Mouse (Mus musculus) cerebral cortex, adult 2 months (tissue): ENCODE data around the gene Xndc1.

Experiments
- WGBS: fragments of 180-500 bp; shearing (Covaris S2); methylation state at CpG from one replicate; pipeline ENCODE4 v1.1.7; 2018; 5-methylcytosine and 5-hydroxymethylcytosine counted together

Xndc1 gene

DNA sequence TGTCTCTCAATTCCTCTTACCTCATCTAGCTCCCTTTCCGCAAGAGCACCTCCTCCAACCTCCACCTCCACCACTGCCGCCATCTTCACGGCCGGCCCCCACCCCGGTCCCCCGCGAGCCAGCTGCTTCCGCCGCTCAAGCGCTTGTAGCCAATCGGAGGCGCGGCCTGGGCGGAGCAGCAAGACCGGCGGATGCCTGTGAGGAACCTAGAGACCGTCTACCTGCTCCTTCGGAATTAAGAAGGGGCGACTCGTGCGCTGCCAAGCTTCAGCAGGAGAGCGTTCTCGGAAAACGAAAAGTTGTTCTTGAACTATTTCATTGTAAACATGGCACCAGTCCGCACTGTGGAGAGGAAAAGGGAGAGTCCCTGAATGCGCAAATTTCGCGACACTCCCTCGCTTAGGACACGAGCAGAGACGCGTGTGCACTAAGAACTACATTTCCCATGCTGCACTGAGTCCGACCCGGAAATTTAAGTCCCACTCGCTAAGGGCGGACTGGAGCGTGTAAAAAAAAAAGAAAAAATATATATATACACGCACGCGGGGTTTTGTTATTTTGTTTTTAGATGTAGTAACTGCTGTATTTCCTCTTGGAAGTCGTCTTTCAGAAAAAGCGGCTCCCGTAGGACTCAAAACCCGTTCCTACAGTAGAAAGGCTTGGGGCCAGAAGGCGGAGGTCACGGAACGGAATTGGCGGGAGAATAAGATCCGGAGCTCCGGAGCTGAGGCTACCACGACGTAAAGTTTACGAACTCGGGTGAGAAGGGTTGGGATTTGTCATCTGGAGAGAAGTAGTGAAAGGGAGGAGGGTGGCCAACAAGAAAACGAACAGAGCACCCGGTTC, at the start of gene Xndc1, which contains the start of the genes Rnf121 and Xntrpc:
Xndc1 (plus strand) TSS at position 466 of the 846 bp plus-strand sequence.
Rnf121 (minus strand) TSS at position 424 of the 846 bp plus-strand sequence.
Xntrpc (plus strand) TSS at position 668 of the 846 bp plus-strand sequence.
- WGBS: under 1% methylated on average over 56 of the region's 56 CpGs

DNA sequence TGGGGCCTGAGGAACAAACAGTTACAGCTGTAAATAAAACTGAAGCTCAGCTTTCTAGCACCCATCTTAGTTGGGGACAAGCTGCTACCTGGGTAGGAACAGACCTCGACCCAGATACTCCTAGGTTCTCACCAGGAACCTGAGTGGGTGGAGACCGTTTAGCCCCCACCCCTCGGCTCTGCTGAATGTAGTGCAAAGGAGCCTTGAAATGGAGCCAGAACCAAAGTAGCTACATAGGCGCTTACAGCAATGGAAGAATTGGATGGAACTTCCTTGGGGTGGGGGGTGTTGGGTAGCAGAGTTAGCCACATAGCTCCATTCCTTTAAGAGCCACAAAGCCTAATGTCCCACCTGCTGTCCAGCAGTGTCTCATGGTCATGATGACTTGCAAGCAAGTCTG, 48.4 kb upstream of the Xndc1 start:
- WGBS: 45% methylated on average over 4 of the region's 4 CpGs

DNA sequence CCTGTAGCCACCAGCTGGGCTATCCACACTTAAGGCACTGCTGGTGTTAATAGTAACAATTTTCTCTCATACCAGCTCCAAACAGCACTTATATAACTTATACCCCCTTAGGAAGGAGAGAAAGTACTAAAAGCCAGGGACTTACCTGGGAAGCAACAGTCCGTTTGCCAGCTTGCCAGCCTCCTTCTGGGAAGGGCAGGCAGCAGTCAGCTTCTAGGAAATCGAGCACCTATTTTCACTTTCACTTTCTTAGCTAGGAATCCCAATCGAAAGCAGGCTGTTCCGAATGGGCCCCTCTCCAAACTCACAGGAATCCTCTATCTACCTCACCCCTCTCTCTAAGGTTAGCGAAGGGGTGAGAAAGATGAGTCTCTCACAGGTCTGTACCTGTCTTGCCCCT, 47.9 kb upstream of the Xndc1 start:
- WGBS: 56% methylated on average over 5 of the region's 5 CpGs

DNA sequence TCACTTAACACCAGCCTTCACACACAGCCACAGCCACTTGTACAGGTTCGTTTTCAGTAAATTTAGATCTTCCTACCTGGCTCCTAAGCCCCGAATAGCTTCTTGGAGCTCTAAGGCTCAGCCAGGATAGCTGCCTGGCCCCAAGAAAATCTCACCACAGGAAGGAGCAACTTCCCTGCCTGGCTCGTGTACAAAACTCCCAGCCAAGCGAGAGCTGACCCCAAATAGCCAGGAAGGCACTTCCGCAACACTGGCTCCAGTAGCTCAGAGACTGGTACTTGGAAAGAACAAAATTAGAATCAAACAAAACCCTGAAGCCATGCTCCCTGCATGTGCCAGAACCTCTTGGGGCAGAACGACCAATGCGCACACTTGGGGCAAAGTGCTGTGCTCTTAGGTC, 47.3 kb upstream of the Xndc1 start:
- WGBS: 45% methylated on average over 7 of the region's 7 CpGs

DNA sequence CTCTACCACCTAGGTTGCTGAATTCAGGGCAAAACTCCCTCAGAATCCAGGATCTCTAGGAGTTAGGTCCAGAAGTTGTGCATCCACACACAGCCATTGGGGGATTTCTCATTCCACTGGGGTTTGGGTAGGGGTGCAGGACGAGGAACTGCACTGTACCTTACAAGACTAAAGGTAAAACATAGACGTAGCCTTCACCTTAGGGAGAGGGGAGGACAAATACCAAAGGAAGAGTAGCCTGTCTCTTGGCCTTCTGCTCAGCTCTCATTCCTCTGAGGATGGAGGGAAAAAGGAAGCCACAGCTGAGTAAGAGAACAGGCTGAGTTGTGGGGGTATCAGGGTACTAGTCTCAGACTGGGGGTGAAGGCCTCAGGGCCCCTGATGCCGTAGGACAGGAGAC, 46.7 kb upstream of the Xndc1 start, which contains the start of gene Il18bp:
Il18bp (minus strand) TSS at position 101 of the 400 bp plus-strand sequence.
- WGBS: 93% methylated on average over 3 of the region's 3 CpGs

DNA sequence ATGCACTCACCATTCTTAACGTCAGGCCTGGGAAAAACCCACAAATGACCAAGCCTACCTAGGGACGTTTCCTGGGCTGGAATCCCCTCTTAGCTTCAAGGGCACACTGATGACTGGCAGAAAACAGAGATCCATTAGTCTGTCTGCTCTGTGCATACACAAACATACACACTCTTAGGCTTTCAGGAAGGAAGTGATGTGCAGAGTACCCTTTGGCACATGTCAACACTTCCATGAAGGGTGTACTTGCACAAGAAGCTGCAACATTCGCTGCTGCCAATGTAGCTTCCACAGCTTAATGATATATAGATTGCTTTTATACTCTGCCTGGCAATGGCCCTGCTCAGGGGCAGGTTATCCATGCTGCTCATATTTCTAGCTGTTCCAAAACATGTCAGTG, 45.9 kb upstream of the Xndc1 start:
- WGBS: 59% methylated on average over 3 of the region's 3 CpGs

DNA sequence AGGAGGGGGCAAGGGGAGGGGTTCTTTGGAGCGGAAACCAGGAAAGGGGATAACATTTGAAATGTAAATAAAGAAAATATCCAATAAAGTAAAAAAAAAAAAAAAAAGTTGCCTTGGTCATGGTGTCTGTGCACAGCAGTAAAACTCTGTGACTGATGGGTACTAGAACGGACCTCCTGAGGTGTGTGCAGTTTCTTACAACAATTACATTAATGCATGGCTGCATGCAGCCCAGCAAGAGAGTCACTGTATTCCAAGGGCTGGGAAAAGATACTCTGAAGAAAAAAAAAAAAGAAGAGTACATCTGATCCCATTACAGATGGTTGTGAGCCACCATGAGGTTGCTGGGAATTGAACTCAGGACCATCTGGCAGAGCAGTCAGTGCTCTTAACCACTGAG, 44.4 kb upstream of the Xndc1 start:
- 96% methylated on average over 2 of the region's 2 CpGs for WGBS

DNA sequence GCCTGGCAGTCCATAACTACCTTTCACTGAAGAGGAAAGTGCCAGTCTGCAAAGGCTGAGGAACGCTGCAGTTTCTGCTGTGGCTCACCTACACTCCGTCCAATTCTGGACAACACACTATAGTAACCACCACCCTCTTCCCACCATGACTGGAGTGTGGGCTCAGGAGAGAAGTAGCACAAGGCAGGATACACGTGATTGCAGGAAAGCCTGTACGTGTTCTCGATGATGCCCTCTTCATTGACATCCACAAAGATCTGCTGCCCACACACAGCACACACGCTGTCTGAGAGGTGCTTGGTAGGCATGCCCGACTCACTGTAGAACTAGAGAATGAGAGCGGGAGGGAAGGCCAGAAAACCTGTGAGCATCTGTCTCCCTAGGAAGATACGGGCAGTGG, 41.5 kb upstream of the Xndc1 start:
- WGBS: 59% methylated on average over 9 of the region's 9 CpGs

DNA sequence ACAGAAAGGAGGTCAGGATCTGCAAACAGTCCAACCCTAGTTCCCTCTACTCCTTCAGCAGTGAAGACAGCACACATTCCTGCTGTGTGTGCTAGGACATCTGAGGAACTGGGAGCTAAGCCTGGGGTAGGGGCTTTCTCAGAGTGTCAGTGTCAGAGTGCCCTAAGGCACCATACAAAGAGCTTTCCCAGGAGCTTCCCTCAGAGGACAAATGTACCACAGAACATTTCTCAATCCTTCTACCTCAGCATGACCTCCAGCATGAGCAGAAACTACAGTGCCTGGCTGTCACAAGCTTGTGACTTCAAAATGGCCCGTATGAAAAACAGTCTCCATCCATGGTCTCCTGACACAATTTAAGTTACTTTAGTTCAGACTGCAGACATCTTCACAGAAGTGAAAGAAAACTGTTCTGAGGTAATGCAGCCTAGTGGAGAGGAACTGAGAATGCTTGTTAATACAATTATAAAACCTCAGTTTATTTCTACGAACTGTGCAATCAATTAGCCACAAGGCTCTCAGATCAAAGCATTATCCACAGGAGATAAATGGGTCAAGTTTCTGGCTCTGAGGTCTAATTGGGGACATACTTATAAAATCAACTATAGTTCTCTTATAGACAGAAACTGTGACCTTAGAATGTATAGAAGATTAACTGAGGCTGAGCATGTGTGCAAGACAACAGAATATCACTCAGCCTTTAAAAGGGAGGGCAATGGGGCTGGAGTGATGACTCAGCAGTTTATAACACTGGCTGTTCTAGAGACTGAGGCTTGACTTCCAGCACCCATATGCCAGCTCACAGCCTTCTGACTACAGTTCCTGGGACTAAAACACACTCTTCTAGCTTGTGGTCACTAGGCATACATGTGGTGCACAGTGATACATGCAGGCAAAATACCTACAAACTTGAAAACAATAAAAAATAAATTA, 39.9 kb upstream of the Xndc1 start:
- WGBS: 70% methylated on average over 2 of the region's 2 CpGs

DNA sequence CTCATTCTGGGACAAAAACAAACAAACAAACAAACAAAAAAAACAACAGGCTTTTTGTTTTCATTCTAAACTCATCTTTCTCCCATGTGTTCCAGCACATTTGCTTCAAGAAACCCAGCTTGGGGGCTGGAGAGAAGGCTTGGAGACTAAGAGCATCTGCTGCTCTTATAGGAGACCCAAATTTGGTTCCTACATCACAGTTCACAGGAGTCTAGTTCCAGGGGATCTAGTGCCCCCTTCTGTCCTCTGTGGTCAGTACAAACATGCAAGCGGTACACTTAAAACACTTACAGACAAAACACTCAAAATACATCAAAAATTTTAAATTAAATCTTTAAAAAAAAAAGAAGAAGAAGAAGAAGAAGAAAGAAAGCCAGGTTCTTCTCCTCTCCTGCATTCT, 30.4 kb upstream of the Xndc1 start:
- 76% methylated on average over 1 of the region's 1 CpGs for WGBS

DNA sequence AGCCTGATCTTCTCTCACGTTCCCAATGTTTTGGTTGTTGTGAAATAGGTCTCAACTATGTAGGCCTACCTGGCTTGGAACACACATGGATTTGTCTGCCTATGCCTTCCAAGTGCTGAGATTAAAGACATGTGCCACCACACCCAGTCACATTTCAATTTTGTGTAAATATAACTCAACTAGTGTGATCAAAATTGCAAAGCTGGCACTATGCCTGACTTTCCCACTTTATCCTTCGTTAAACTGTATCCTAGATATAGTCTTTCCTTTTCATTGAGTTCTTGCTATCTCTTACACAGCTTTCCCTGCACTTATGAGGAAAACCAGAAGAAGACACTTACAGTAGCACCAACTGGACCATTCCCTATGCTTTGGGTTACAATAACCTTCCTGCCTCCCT, 29.8 kb upstream of the Xndc1 start:
- 48% methylated on average over 2 of the region's 2 CpGs for WGBS

DNA sequence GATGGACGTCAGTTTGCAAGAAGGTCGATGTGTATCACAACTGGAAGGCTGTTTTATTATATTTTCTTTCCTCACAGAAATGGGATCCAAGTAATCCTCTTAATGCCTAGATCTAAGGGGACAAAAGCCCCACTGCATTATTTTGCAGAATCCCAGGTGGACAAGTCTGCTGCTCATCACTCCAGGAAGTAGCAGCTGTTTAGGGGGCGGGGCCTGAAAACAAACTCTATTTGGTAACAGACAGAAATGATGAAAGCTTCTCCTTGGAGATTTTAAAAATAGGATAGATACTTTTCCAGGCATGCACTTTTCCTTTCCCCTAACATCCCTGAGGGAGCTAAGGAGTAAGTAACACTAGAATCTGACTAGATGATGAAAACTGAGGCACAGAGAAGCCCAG, 28.0 kb upstream of the Xndc1 start:
- 83% methylated on average over 3 of the region's 3 CpGs for WGBS

DNA sequence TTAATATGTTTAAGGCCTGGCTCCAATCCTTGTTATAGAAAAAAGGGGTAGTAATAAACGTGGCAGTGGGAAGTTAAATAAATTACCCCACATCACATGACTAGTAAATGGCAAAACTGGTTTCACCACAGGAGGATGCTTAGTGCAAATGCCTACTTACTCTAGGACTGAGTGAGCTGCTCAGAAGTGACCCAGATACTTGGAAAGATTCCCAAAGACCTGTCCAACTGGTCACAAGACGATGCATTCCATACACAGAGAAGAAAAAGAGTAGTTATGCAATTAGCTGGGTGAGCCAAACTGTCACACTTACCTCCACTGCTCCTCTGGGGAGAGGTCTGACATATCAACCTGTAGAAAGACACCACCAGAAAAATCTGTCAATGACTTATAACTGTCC, 23.0 kb upstream of the Xndc1 start:
- 59% methylated on average over 2 of the region's 2 CpGs for WGBS

DNA sequence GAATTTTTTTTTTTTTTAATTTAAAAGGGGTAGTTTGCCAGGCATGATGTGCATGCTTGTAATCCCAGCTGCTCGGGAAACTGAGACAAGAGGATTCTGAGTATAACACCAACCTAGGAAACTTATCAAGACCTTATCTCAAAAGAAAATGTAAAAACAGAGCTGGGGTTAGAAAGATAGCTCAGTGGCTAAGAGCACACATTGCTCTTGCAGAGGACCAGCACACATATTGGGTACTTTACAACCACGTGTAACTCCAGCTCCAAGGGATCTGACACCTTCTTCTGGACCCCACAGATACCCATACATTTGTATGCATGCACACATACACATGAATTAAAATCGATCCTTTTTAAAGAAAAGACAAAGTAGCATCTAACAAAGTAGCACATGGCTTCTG, 4.0 kb upstream of the Xndc1 start:
- WGBS: 81% methylated on average over 3 of the region's 3 CpGs

DNA sequence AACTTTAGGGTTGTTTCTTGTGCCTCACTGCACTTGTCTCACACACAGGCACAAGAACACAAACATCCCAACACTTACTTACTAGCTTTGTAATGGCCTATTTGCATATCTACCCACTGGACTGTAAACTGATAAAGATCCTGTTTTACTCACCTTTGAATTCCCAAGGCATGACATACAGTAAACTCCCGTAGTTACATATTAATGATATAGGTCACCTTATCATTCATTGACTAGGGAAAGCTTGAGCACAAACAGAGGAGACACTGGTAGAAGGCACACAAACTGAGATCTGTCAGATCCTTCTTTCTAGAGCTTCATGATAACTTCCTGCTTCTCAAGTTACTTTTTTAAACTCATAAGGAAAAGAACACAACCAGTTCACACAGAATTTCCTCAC, 3.1 kb upstream of the Xndc1 start:
- 70% methylated on average over 1 of the region's 1 CpGs for WGBS

DNA sequence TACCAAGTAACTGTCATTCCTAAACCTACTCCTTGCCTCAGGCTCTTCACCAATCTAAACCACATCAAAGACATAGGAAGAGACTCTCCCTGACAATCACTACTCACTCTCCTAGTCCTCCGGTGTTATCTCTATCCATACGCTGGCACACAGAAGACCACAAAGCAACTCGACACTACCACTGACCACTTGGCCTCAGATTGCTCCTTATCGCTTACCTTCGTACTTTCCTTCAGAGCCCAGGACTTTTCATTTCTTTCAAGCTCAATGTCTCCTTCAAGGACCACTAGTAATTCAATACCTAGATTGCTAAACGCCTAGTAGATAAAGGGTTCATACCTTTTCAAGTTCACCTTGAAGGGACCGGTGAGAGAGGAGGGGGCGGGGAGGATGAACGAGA, 1.4 kb upstream of the Xndc1 start:
- 88% methylated on average over 9 of the region's 9 CpGs for WGBS

DNA sequence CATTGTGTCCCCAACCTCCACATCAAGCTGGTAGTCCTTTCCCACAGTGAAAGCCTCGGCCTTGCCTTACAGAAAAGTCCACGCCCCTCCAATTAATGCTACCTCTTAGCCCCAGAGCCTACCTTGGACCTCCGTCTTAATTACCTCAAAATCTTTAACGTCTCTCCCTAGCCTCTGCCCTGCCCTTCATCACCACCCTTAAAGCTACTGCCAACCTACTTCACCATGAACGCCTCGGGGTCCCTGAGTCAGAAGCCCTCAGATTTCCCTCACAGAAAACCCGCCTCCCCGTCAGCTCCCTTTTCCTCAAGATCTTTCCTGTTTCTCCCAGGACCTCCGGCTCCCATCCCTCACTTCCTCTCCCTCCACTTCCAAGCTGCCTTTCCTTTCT, 661 bp upstream of the Xndc1 start:
- under 1% methylated on average over 9 of the region's 9 CpGs for WGBS

DNA sequence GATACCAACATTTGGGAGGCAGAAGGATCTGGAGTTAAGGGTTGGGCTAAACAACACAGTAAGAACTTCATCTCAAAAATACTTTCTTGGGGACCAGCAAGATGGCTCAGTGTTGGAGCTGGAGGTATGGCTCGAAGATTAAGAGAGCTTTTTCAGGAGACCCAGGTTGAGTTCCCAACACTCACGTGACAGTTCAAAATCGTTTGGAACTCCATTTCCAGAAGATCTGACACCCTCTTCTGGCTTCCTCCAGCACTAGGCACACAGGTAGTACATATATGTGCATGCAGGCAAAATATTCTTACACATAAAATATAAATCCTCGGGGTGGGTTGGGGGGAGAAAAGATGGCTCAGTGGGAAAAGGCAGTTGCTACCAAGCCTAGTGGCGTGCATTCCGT, 1.1 kb downstream of the Xndc1 start:
- WGBS: 67% methylated on average over 6 of the region's 6 CpGs

DNA sequence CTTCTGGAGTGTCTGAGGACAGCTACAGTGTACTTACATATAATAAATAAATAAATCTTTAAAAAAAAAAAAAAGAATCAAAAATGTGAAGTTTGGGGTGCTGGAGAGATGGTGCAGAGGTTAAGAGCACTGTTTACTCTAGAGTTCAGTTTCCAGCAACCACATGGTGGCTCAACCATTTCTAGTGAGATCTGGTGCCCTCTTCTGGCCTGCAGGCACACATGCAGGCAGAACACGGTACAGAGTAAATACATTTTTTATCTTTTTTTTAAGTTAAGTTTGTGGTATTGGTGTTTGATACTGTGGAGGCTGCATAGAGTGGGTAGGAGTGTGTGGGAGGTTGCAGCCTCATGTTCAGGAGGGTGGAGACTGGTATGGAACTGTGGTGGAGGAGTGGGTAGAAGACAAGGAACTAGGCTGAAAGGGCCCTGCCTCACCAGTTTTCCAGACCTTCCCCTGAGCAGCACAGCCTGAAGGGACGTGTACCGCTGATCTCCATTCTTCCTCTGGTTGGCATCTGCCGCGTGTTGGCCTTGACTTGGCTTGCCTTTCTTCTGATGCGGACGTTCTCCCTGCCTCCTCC, 11.5 kb downstream of the Xndc1 start:
- 73% methylated on average over 7 of the region's 7 CpGs for WGBS

DNA sequence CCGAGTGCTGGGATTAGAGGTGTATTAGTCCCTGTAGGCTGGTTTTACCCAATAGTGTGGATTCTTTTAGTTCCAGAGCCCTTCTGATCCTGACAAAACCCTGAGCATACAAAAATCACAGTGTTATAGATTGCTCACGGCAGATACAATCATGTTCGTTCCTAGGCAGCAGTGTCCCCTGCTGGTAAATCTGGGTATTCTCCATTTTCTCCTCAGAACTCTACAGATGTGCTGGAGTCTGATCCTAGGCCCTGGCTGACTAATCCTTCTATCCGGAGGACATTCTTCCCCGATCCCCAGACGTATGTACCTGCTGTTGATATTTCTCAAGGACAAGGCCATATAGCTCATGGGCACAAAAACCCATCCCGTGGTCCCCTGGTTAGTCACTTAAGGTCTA, 13.2 kb downstream of the Xndc1 start:
- 61% methylated on average over 7 of the region's 7 CpGs for WGBS

DNA sequence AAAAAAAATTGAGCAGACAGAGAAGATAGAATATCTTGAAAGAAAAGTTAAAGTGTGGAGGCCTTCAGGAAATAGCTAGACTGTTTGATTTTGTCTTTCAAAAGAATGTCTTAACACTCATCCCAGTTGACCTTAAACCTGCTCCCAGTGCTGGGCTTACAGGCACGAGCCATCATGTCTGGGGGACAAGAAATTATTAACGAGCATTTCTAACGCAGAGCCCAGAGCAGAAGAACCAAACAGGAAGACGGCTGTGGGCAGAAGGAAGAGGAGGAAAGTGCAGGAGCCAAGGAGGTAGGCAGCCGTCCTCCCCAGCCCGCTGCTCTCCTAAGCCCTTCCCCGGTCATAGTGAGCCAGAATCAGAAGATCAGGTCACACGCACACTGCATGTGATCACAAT, 15.0 kb downstream of the Xndc1 start:
- 88% methylated on average over 8 of the region's 8 CpGs for WGBS

DNA sequence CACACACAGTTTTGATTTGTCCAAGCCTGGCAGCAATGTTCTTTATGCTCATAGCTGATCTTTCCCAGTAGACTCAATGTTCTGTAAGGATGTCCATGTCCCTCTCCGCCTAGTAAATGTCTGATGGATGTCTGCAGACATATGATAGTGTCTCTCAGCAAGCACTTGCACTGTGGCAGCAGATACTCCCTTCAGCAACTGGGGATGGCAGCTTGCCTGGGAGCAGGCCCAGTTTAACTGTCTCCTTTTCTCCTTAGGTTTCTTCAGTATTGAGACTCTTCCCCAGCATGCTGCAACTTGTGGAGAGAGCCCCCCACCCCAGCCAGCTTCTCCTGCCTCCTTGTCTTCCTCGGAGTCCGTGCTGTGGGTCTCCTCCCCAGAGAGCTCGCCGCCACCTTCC, 16.5 kb downstream of the Xndc1 start:
- 94% methylated on average over 5 of the region's 5 CpGs for WGBS
